Mouse (Mus musculus) Patski (cell line): ENCODE results near the gene Myl12a. TPM values are rescaled to one million over a fixed set of nuclear protein-coding genes. Genes with fewer than 3 reads are reported as not detected.
"Not testable (repeated sequence)": the region's sequence is repeated elsewhere in the genome, so short reads cannot be mapped to it uniquely, and the experiment has no call there.

Experiments
- ATAC-seq: fragments of 100-300 bp; one replicate; pipeline ENCODE4 v1.8.0; 2021
- CTCF ChIA-PET: fragments of 350-600 bp; sonication (Branson Sonifier 250); formaldehyde crosslinking; loops from one replicate; lab custom pipeline; 2022; ENCODE audit warnings: inconsistent platforms; lab: Charles Lee
- POLR2A ChIA-PET: fragments of 350-600 bp; sonication (Branson Sonifier 250); formaldehyde crosslinking; loops from one replicate; lab custom pipeline; 2022; ENCODE audit warnings: antibody characterized with exemption, inconsistent platforms; lab: Charles Lee
- DNase-seq: peaks from one replicate; pipeline ENCODE4 v3.0.0-alpha.2; 2011; ENCODE audit warnings: low read depth, low spot score
- H3K27me3 ChIP-seq: fragments of 371-371 bp; one replicate; pipeline ENCODE4 v1.5.1; 2021
- CTCF ChIP-seq: fragments of 100-300 bp; IDR thresholded peaks from one replicate; pipeline ENCODE4 v1.5.1; 2021
- in situ Hi-C: fragments of 300-500 bp; cut with MboI; formaldehyde crosslinking; loops from 3 replicates; pipeline ENCODE4 v1.11.1; 2018; ENCODE audit warnings: low pct_unique_long_range_greater_than_20kb, mixed read lengths
- polyA plus RNA-seq: library from polyadenylated mRNA; unstranded; gene quantifications from one replicate; pipeline ENCODE4 v1.2.3, GENCODE M21; 2021

The Myl12a gene
- polyA plus RNA-seq, 1 experiment from 2014 or later = 867 TPM

DNA sequence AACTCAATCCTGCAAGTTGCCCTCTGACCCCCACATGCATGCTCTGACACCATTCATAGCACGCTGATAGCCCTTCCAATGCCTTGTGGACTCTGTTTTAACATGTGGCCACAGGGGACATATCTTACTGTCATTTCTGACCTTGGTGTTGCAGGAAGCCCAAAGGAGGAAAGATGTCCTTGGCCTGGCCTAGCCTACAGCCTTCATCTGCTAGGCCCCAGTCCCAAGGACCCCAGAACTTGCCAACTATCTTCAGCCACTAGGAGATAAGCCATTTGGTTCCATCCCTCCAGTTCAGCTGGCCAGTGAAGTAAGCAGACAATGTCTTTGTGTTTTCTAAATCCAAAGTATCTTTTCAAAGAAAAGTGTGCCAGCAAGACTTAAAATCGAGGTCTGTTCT is 37.4 kb downstream of the Myl12a start:
- no peaks in the 10 kb centered on the region for H3K27me3 ChIP-seq
- ChIA-PET CTCF (interaction anchor here (1.9 kb wide), 1 partner anchor 227 kb away, joined by 4 read pairs; no protein-coding TSS in a partner anchor), POLR2A (no interaction called here)
- no peak for ATAC-seq
- TF ChIP-seq CTCF = no peak
- in situ Hi-C loops = loop anchor here (5.0 to 25.0 kb wide), 2 partner anchors 113 to 228 kb away; partner anchors contain the start of gene Tgif1
- DNase-seq = no peak

DNA sequence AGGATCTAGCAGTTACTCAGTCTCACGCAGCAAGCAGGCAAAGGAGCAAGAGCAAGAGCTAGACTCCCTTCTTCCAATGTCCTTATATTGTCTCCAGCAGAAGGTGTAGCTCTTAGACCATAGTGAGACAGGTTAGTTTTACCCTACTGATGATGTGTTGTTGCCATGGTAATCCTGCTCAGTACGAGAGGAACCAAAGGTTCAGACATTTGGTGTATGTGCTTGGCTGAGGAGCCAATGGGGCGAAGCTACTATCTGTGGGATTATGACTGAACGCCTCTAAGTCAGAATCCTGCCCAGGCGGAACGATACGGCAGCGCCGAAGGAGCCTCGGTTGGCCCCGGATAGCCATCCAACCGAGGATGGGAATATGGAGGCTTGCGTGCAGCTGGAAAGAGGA is 39.1 kb downstream of the Myl12a start:
- in situ Hi-C loops = loop anchor here (25.0 kb wide), 1 partner anchor 226 kb away; no protein-coding TSS in a partner anchor
- ATAC-seq = peak; percentile 100
- CTCF ChIA-PET = interaction anchor here (1.5 to 1.9 kb wide), 3 partner anchors 116 to 225 kb away, joined by 3 to 4 read pairs (median 3); no protein-coding TSS in a partner anchor
- H3K27me3 ChIP-seq = not testable (repeated sequence)
- POLR2A ChIA-PET = interaction anchor here (1.1 kb wide), 1 partner anchor 111 kb away, joined by 3 read pairs; the partner anchor contains the start of gene Tgif1
- DNase-seq = peak; percentile 33

DNA sequence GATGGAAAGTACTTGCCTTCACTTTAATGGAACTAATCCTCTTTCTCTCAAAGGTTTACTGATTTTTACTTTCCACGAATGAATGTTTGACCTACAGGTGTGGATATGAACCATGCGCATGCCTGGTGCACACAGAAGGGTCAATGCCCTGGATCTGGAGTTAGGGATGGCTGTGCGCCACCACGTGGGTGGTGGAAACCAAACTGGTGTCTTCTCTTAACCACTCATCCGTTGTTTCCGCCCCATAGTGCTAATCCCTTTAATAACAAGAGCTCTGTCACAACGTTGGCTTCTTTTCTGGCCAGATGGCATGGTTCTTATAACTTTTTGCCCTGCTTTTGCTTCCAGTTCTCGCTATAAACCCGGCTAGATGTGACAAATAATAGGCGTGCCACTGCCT is 51.4 kb downstream of the Myl12a start:
- in situ Hi-C loops = loop anchor here (5.0 to 25.0 kb wide), 2 partner anchors 49 to 214 kb away; no protein-coding TSS in a partner anchor
- CTCF ChIA-PET = no interaction called here
- TF ChIP-seq CTCF = no peak
- POLR2A ChIA-PET = no interaction called here
- H3K27me3 ChIP-seq = no peaks in the 10 kb centered on the region
- ATAC-seq = peak; percentile 39
- DNase-seq = peak; percentile 58

DNA sequence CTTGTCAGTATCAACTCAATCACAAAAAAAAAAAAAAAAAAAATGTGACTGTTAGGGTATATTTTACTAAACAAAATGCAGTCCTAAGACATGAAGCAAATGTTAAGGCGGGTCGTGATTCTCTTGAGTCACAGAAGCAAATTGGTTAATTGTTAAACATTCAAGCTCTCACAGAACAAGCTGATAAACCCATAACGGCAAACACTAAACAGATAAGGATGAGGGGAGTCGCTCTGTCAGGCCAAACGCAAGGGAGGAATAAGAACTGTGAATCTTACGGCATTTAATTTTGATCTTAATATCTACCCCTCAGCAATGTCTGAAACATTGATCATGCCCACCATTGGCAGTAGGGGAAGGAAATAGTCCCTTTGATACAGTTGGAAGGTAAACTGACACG is 53.5 kb downstream of the Myl12a start:
- ChIA-PET CTCF (no interaction called here), POLR2A (interaction anchor here (0.7 to 1.1 kb wide), 2 partner anchors 26 to 60 kb away, joined by 4 to 8 read pairs; no protein-coding TSS in a partner anchor)
- DNase-seq (no peak), ATAC-seq (no peak)
- TF ChIP-seq CTCF = no peak
- no peaks in the 10 kb centered on the region for H3K27me3 ChIP-seq
- in situ Hi-C loops = no loop called here

DNA sequence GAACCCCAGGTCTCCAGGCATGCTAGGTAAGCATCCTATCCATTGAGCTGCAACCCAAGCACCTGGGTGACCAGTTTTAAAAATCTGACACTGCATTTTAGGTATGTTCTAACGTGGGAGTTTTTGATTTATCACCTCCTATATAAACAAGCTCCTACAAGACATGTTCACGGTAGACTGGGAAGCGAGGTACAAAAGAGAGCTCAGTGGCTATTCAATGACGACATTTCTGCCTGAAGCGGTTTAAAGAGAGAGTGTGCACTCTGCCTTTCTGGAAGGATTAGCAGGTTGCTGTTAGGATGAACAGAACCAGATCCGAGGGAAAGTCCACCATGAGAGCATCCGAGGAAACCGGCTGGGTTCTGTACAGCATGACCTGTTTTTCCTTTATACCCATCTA is 54.0 kb downstream of the Myl12a start:
- no peak for TF ChIP-seq CTCF
- ChIA-PET CTCF (no interaction called here), POLR2A (no interaction called here)
- ATAC-seq (no peak), DNase-seq (no peak)
- H3K27me3 ChIP-seq = no peaks in the 10 kb centered on the region
- in situ Hi-C loops = no loop called here

DNA sequence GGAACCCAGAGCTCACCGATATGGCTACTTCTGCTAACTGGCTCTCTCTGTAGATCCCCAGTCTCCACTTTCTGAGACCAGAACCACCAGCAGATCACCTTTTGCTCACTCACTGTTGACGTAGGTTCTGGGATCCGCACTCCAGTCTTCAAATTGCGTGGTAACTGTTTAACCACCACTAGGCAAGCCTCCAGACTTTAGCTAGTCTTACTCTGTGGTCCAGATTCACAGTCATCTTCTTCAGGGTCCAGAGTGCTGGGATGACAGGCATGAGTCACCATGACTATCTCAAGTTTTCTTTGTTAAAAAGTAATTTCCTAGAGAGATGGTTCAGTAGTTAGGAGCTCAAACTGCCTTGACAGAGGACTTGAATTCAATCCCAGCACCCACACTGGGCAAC is 58.9 kb downstream of the Myl12a start:
- peak; percentile 71 for ATAC-seq
- peak; percentile 61 for DNase-seq
- TF ChIP-seq CTCF = no peak
- H3K27me3 ChIP-seq = no peaks in the 10 kb centered on the region
- ChIA-PET POLR2A (no interaction called here), CTCF (interaction anchor here (1.0 to 1.9 kb wide), 3 partner anchors 10 to 34 kb away, joined by 3 to 7 read pairs (median 3); no protein-coding TSS in a partner anchor)
- in situ Hi-C loops = no loop called here

Other genes starting within 250 kb of the Myl12a start
- 213 TPM for gene Tgif1, start 149.3 kb downstream of the Myl12a start, polyA plus RNA-seq
- gene Myom1, start 245 bp downstream of the Myl12a start, polyA plus RNA-seq = 2.8 TPM
- gene Lpin2, start 179.7 kb upstream of the Myl12a start, polyA plus RNA-seq = 39.0 TPM